Mouse (Mus musculus) skeletal muscle tissue, adult 2 months (tissue): ENCODE results near the gene Mpi.

ENCODE experiments used
- DNase-seq: peaks from one replicate; pipeline ENCODE4 v3.0.0-alpha.2; 2012; ENCODE audit warnings: low read depth, low spot score

Mpi gene

DNA sequence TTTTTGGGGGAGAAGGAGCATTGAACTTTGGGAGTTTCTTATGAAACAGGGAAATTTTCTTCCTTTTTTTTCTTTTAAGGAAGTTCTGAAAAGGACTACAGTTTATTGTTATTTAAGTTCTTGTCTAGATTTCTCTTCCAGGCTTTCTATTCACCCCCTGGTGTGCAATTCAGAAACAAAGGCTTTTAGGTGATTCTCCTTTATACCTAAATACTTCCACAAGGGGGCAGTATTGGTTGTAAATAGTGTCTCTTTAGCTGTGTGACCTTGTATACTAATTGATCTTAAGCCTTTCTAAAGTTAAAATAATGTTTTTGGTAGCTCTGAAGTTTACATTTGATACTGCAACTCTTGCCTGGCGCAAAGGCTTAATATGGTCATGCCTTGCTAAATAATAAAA lies 28.8 kb downstream of the Mpi start:
- no peak for DNase-seq

DNA sequence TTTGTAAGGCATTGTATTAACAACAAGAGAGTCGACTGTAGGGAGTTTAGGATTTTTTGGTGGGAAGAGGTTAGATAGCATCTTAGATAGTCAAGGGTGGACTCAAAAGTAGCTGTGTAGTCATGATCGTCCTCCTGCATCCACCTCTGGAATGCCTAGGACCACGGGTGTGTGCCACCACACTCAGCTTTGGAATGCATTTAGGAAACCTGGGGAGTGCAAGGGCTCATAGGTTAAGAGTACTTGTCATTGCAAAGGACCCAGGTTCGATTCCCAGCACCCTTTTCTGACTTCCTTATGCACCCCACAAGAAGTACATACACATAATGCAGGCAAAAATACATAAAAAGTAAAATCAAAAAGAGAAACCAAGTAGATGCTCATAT lies 29.7 kb downstream of the Mpi start:
- no peak for DNase-seq

DNA sequence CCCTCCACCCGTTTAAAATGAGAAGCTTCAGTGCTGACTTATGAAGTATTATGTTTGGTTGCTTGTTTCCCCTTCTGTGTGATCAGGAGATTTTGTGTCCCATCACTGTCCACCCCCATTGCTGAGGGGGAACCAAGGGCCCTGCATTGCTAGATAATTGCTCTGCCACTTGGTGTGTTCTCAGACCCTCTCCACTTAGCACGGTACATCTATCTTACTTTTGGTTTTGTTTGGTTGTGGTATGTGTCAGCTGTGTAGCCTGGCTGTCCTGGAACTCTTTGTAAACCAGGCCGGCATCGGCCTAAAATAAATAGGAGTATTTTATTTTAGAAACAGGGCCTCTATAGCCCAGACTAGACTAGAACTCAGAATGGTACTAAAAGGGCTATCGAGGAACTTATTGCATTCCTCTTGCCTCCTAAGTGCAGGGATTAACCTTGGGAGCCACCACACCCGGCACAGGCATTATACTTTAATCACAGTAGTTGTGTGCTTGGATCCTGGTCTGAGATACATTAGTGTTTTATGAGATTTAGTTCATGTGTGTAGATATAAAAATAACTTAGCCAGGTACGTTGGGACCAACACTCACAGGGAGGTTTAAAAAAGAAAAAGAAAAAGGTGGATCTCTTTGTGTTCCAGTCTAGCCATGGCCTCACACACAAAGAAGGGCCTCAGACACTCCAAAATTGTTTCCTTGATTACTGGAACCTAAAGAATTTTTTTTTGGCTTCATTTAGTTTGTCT lies 30.3 kb downstream of the Mpi start:
- DNase-seq: no peak

DNA sequence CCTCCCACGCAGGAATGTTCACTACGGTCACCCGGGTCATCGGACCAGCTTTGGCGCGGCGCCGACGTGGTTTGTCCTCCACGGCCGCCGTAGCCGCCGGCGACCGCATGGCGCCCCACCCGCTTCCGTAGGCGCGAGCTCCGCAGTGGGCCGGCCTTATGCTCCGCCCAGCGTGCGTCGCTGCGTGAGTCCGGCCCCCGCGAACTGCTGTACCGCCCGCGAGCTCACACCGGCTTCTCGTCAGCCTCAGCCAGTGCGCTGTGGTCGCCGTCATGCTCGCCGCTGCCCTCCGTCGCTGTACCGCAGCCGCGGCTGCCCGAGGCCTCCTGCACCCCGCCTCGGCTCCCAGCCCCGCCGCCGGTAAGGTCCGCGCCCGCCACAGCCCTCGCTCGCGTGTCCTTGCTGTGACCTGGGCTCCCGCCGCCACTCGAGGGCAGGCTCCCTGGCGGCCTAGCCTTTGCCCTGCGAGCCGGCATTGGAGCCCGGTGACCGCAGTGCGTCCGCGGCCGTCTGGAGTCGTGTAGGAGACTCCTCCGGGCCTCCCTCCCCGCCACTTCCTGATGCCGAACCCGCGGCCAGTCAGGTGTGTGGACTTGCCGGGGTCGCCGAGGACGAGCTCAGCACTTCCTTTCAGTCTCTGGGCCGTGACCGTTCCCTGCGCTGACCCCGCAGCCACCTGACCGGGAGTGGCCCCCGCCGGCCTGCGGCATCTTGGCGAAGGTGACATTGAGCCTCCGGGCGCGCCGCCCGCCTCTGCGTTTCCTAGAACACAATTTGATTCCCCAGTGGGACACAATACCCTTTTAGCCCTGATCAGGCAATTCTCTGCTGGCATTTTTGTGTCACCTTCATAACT lies 31.3 kb downstream of the Mpi start, which contains the start of gene Cox5a:
Gene Cox5a (plus strand): TSS at position 219 of the 856 bp plus-strand sequence.
- peak; percentile 96 for DNase-seq

DNA sequence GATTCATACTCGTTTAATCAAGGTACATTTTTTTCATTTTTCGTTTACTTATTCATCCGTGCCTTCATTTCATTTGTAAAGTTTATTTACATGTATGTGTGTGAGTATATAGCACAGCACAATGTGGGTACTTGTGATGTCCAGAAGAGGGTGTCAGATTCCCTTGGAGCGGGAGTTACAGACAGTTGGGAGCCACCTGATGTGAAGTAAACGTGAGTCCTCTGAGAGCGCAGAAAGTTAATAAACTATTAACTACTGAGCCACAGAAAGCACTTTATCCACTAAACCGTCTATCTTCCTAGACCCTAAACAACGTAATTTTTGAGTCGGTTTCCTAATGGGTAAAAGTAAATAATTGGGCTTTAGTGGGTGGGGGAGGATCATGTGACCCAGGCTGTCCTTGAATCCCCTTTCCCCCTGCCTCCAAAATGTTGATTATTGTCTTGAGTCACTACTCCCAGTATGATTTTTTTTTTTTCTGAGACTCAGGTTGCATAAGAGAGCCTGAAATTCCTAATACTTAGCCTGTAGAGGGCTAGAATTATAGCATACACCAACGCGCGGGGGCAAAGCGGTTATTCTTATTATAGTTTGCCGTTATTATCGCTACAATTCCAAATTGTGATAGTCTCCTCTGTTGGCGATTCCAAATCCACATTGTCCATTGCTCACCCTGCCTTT lies 32.0 kb downstream of the Mpi start:
- no peak for DNase-seq

DNA sequence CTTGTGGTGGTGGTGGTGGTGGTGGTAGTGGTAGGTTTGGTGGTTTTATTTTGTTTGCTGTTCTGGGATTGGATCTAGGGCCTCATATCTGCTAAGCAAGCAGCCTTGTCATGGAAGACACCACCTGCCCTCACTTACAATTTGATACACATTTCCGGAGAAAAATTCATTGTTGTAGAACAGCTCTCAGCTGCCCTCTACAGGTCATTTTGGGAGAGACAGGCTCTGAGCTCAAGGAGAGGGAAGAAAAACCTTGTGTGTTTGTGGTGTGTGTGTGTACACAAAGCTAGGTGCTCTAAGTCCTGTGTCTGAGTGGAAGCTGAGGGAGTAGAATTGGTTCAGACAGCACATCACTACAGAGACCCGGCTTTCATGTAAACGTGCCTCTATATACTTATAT lies 35.5 kb downstream of the Mpi start:
- DNase-seq: no peak

DNA sequence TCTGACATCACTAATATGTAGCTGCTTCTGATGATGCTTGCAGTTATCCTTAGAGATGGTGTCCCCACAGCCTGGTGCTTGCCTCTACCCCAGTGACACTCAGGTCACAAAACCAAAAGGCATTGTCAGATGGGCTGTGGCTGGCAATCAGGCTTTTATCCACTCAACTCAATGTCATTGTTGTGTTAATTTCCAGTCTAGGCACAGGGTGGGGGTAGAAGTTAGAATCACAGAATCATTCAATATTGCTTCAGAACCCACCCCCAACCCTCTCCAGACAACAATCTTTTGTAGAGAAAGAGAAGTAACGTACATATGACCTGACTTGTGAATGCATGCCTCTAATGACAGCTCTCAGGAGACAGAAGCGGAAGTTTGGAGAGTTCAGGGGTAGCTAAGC lies 42.0 kb downstream of the Mpi start:
- DNase-seq: no peak

DNA sequence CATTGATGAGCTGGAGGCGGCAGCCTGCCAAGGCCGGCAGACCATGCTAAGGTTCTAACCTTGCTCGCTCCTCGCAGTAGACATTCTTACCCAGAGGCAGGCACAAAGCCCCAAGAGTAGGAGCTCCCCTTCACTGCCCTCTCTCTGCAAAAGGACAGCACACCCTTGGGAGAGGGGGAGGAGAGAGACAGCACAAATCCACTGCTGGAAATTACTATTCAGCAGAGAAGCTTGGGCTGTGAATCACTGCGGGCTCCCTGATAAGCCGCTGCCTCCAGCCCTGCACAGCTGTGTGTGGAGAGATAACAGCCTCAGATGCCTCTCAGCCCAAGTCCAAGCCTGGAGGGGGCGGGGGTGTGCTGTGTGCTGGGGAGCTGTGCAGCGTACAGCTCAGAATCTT lies 46.9 kb downstream of the Mpi start:
- DNase-seq: no peak

DNA sequence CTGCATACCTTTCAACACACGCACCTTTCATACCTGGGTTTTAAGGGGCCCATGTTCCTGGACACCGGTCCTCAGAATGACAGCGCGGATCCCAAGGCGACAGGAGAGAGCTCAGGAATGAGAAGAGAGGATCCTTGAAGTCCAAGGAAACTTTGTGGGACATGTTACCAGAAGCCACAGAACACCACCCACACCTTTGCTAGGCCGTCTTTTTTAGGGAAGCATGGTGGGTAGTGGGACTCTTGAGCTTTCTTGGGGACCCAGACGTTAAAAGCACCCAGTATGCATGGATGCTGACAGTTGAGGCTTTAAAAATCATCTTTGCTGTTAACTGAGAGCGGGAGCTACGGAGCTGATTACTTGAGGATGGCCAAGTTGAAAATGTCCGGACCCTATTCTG lies 47.7 kb downstream of the Mpi start:
- DNase-seq: no peak

DNA sequence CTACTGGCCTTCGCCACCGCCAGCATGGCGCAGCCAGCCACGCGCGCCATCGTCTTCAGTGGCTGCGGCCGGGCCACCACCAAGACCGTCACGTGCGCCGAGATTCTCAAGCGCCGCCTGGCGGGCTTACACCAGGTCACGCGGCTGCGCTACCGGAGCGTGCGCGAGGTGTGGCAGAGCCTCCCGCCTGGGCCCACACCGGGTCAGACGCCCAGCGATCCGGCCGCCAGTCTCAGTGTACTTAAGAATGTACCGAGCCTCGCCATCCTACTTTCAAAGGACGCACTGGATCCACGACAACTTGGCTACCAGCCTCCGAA lies 48.2 kb downstream of the Mpi start:
- no peak for DNase-seq

DNA sequence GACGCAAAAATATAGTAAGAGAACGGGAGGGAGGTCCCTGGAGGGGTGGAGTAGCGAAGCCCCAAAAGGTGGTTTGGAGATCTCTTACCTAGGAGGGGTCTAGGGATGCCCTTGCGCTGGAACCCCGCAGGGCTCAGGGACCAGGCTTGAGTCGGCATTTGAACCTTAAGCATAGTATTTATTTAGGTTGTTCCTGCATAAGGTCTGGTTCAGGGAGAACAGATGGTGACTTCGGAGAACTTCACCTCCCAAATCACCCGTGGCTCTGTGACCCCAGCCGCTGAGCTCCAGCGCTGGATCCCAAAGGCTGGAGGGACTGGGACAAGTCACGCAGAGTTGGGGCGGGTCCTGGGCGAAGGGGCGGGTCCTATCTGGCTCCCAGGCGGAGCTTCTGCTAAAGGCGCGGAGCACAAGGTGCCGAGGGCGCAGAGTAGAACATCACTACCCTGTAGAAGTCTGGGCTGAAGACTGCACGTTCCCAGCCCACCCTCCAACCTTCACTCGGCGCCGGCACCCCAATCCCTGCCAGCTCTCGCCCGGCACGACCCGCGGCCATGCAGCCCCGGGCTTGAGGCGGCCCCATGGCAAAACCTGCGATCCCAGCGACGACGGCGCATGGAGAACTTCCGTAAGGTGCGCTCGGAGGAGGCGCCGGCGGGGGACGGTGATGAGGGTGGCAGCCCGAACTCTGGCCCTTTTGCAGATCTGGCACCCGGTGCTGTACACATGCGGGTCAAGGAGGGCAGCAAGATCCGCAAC lies 48.8 kb downstream of the Mpi start, which contains the start of gene Rpp25:
Gene Rpp25 (plus strand): TSS at position 405 of the 759 bp plus-strand sequence.
- DNase-seq: no peak

DNA sequence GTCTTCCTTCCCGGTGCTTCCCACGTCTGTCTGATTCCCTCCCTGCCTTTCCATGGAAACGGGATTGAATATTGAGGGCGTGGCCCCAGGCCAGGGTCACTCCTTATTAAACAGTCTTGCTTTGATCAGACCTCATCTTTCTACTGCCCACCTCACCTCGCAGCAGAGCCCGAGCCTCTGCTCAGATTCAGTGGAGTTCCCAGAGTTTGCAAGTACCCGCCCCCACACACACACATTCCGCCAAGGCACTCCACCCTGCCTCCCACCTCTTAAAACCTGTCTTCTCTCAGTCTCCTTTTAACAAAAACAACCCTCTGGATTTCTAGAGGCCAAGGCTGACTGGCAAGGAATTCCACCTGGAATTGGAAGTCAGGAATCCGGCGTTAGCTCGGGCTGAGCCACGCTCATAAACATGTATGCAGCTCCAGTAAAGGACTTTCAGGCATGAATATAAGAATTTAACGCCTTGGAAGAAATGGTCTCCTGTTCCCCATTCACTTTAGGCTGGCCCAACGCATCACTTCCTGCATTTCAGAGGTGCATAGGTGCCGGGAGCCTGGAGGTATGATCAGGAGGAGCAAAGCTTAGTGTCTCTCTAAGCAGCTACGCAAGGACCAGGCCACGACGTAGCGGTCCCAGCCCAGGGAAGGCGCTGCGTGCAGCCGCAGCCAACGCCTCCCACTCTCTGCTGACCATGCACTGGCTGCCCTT lies 49.5 kb downstream of the Mpi start:
- DNase-seq: no peak

DNA sequence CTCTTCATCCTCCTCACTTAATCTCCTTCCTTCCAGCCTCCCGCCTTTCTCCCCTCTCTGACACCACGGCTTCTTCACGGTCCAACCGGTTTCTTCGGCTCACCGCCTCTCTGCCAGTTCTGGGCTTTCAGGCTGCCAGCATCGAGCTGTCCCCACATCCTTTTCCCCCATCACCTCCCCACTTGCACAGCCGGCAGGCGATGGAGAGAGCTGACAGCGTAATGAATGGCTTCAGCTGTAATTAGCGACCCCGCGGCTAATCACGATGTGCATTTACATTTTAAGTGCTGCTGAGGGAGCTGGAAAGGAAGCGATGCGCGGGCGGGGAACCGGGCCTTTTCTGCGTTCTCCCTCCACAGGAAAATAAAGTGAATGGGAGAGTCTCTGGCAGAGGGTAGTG lies 50.7 kb downstream of the Mpi start:
- DNase-seq: no peak

DNA sequence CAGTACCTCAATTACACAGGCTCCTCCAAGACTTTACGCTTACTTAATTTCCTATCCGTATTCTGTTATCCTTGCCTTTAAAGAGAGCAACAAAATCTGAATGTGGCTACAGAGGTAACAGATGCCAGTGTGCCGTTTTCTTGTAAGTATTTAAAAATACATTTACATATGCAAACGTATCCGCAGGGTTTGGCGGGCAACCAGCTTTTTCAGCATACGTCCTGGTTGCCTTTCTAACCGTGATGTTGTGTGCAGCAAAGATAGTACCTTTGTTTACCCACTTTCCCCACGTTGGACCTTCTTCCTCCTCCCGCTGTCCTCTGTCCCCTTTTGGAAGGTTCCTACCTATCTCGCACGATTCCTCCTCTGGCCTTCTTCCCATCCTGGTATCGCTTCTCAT lies 51.1 kb downstream of the Mpi start:
- no peak for DNase-seq

DNA sequence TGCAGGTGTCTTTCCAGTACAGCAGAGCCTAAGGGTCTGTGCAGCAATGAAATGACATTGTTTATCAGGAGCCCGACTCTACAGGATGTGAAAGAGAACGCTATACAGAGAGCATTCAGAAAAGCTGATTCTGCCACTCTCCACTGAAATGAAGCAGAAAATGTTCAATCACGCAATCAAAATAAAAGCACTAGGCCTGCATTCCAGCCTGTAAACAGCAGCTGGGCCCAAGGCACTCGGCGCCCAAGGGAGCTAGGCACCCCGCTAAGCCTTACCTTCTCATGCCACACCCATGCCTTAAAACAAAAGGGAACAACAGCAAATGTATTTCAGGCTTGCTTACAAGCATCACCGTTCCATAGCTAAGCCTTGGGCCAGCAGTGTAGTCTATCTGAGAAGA lies 54.0 kb downstream of the Mpi start:
- no peak for DNase-seq

DNA sequence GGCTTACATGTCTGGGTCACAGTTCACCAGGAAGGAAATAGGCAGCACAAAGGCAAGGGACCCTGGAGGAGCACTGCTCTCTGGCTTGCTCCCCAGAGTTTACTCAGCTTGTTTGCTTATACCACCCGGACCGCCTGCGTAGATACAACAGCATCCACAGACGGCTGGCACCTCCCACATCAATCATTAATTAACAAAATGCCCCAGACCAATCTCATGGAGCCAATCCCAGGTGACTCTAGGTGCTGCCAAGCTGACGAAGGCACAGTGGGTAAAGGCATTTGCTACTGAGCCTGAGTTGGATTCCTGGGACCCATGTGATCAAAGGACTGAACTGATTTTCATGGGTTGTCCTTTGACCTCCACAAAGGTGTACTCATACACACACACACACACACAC lies 55.3 kb downstream of the Mpi start:
- DNase-seq: no peak

DNA sequence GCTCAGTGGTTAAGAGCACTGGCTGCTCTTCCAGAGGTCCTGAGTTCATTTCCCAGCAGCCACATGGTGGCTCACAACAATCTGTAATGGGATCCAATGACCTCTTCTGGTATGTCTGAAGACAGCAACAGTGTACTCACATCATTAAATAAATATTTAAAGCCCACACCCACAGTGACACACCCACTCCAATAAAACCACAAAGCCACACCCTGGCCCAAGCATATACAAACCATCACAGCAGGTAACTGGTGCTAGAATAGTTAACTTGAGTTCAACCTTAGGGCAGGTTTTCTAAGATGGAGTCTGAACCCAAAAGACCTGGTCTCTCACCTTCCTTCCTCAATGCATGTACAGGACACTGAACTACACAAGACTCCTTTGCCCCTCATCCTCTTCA lies 57.6 kb downstream of the Mpi start:
- no peak for DNase-seq
